In genomic region chr10:122054535-122054934, GRCm38 (mm10) we compare ENCODE assay signal across 8 mouse cellular contexts. TPM values are rescaled to one million over a fixed set of nuclear protein-coding genes. Genes with fewer than 3 reads are reported as not detected.
DNase-seq lines count a peak whose midpoint lies in the region; ATAC-seq and TF ChIP-seq lines count a peak whose summit lies in the region.

No protein-coding gene starts in this region.

- H3K27me3 ChIP-seq in E14TG2a.4 (ENCODE audit: insufficient read depth, low read length), result no peaks in the 10 kb centered on the region
- no peaks in the 10 kb centered on the region for H3K27me3 ChIP-seq in intestine, embryonic 15.5 days (replicated peaks)
- H3K27me3 ChIP-seq in liver, postnatal 0 days (ENCODE audit: insufficient read depth, low read length), result no peaks in the 10 kb centered on the region

- TF ChIP-seq CTCF in E14TG2a.4 (conservative IDR thresholded peaks at IDR 0.05; ENCODE audit: low read length), result peak; percentile 66
- peak; percentile 76 for TF ChIP-seq CTCF in liver, postnatal 0 days (IDR thresholded peaks at IDR 0.05; ENCODE audit: low read depth)

- peak; percentile 56 for ATAC-seq in intestine, embryonic 15.5 days
- ATAC-seq in liver, postnatal 0 days, result peak; percentile 63

- no peak overlapping the region for H3K4me3 ChIP-seq in E14TG2a.4 (replicated peaks; ENCODE audit: low read length)
- no peak overlapping the region for H3K4me3 ChIP-seq in intestine, embryonic 15.5 days (replicated peaks)
- H3K4me3 ChIP-seq in liver, postnatal 0 days (ENCODE audit: low read depth, low read length), result no peak overlapping the region

- no peaks in the 10 kb centered on the region for H3K9me3 ChIP-seq in E14TG2a.4 (ENCODE audit: low read length)
- no peaks in the 10 kb centered on the region for H3K9me3 ChIP-seq in intestine, embryonic 15.5 days
- H3K9me3 ChIP-seq in liver, postnatal 0 days (ENCODE audit: low read length), result no peaks in the 10 kb centered on the region

- TF ChIP-seq EP300 in liver, postnatal 0 days (IDR thresholded peaks at IDR 0.05; ENCODE audit: low read depth), result no peak

- no peaks in the 10 kb centered on the region for H3K36me3 ChIP-seq in E14TG2a.4 (ENCODE audit: insufficient read depth, low read length)
- no peaks in the 10 kb centered on the region for H3K36me3 ChIP-seq in intestine, embryonic 15.5 days
- H3K36me3 ChIP-seq in liver, postnatal 0 days (replicated peaks; ENCODE audit: insufficient read depth, low read length), result no peaks in the 10 kb centered on the region

- peak; percentile 63 for DNase-seq in 416B (ENCODE audit: low read depth)
- peak; percentile 32 to 62 for DNase-seq in cerebellum, postnatal 25 days
- DNase-seq in gastrocnemius, postnatal 25 days, result peak; percentile 22
- peak; percentile 41 for DNase-seq in liver, postnatal 0 days
- peak; percentile 83 for DNase-seq in retina, postnatal 1 day
- DNase-seq in frontal cortex, postnatal 14 days (ENCODE audit: low spot score in 2 of 2), result no peak

- no peak overlapping the region for H3K4me2 ChIP-seq in intestine, embryonic 15.5 days (replicated peaks)
- no peak overlapping the region for H3K4me2 ChIP-seq in liver, postnatal 0 days (ENCODE audit: low read depth, low read length)

- no peak overlapping the region for H3K27ac ChIP-seq in intestine, embryonic 15.5 days
- no peak overlapping the region for H3K27ac ChIP-seq in liver, postnatal 0 days (ENCODE audit: low read depth)

- H3K4me1 ChIP-seq in E14TG2a.4 (replicated peaks; ENCODE audit: low read depth, low read length), result peaks cover 7% of the 10 kb centered on the region; the same call in 1 of the 2 replicates
- no peaks in the 10 kb centered on the region for H3K4me1 ChIP-seq in intestine, embryonic 15.5 days (replicated peaks)
- no peaks in the 10 kb centered on the region for H3K4me1 ChIP-seq in liver, postnatal 0 days (ENCODE audit: insufficient read depth)

- 15% methylated on average over 8 of the region's 8 CpGs for WGBS in intestine, embryonic 15.5 days
- WGBS in liver, postnatal 0 days (ENCODE audit: insufficient replicate concordance), result 10% methylated on average over 8 of the region's 8 CpGs

- no peak overlapping the region for H3K9ac ChIP-seq in intestine, embryonic 15.5 days
- no peak overlapping the region for H3K9ac ChIP-seq in liver, postnatal 0 days (replicated peaks)

RNA-seq across cellular contexts. Expression of gene Srgap1, which starts 7.4 kb away (rescaled TPM):
- 1 to 10 TPM; 1.4 to 1.7 TPM for total RNA-seq in gastrocnemius, postnatal 25 days (2021)
- 7.4 and 7.7 TPM in 2 replicates for polyA plus RNA-seq in intestine, embryonic 15.5 days (2015; fragmentation: Nextera tagmentation; extraction: Ambion mirVana)
- polyA plus RNA-seq in liver, postnatal 0 days (2015; fragmentation: Nextera tagmentation; extraction: Ambion mirVana), result 0.90 and 0.96 TPM in 2 replicates

RNA-seq across cellular contexts. Expression of gene Rxylt1, which starts 42.6 kb away (rescaled TPM):
- total RNA-seq in gastrocnemius, postnatal 25 days (2021), result 10 to 100 TPM; 31.6 to 32.1 TPM
- polyA plus RNA-seq in intestine, embryonic 15.5 days (2015; fragmentation: Nextera tagmentation; extraction: Ambion mirVana), result 53.6 and 54.1 TPM in 2 replicates
- 28.1 and 30.5 TPM in 2 replicates for polyA plus RNA-seq in liver, postnatal 0 days (2015; fragmentation: Nextera tagmentation; extraction: Ambion mirVana)

Comparison
In these comparisons a context has a peak if more than half of its experiments do, and no peak if none do; other contexts are left out.
1. DNase-seq: peak in 416B (single experiment), cerebellum, postnatal 25 days (2 of 2), gastrocnemius, postnatal 25 days (single experiment), liver, postnatal 0 days (single experiment) and retina, postnatal 1 day (single experiment); none in frontal cortex, postnatal 14 days (0 of 2).